Mouse (Mus musculus): Measurements from ENCODE around the gene Rabepk. TPM values are rescaled to one million over a fixed set of nuclear protein-coding genes. Genes with fewer than 3 reads are reported as not detected.

The Rabepk gene
- polyA plus RNA-seq, 1 experiment from 2014 or later: 24.8 TPM

- Histone ChIP-seq H3K27ac (no peak overlapping the region), H3K4me1 (replicated peaks; ENCODE audit: control insufficient read depth, insufficient read depth, low read length) (no peaks in the 10 kb centered on the region), H3K4me2 (replicated peaks) (no peak overlapping the region), H3K4me3 (replicated peaks; ENCODE audit: low read length) (no peak overlapping the region), H3K36me3 (replicated peaks; ENCODE audit: control insufficient read depth, insufficient read depth) (0 out of 2 replicates have a peak, but pooled peaks cover 15% of the 10 kb centered on the region), H3K9ac (no peak overlapping the region), H3K27me3 (ENCODE audit: control insufficient read depth, insufficient read depth, low read length) (no peaks in the 10 kb centered on the region), H3K9me3 (ENCODE audit: control insufficient read depth, low read length) (no peaks in the 10 kb centered on the region)
- ATAC-seq (ENCODE audit: low FRiP score): no peak
- 81% methylated on average over 1 of the region's 1 CpGs for WGBS
- DNase-seq (ENCODE audit: low spot score): no peak
Observed at GRCm38 (mm10) chr2:34739684-34740391, 59.9 kb downstream of the Rabepk start.

GRCm38 (mm10) chr2:34737911-34738310, 61.8 kb downstream of the Rabepk start:
- H3K4me2 ChIP-seq (replicated peaks): no peak overlapping the region
- no peaks in the 10 kb centered on the region for H3K4me1 ChIP-seq (replicated peaks; ENCODE audit: control insufficient read depth, insufficient read depth, low read length)
- no peak overlapping the region for H3K9ac ChIP-seq
- no peak for DNase-seq (ENCODE audit: low spot score)
- WGBS: 70% methylated on average over 1 of the region's 1 CpGs
- H3K36me3 ChIP-seq (replicated peaks; ENCODE audit: control insufficient read depth, insufficient read depth): 0 out of 2 replicates have a peak, but pooled peaks cover 11% of the 10 kb centered on the region
- no peak overlapping the region for H3K27ac ChIP-seq
- no peaks in the 10 kb centered on the region for H3K9me3 ChIP-seq (ENCODE audit: control insufficient read depth, low read length)
- H3K4me3 ChIP-seq (replicated peaks; ENCODE audit: low read length): no peak overlapping the region
- H3K27me3 ChIP-seq (ENCODE audit: control insufficient read depth, insufficient read depth, low read length): no peaks in the 10 kb centered on the region
- no peak for ATAC-seq (ENCODE audit: low FRiP score)

GRCm38 (mm10) chr2:34736626-34737025, 63.1 kb downstream of the Rabepk start:
- Histone ChIP-seq H3K4me3 (replicated peaks; ENCODE audit: low read length) (no peak overlapping the region), H3K36me3 (replicated peaks; ENCODE audit: control insufficient read depth, insufficient read depth) (no peaks in the 10 kb centered on the region), H3K9me3 (ENCODE audit: control insufficient read depth, low read length) (no peaks in the 10 kb centered on the region), H3K4me2 (replicated peaks) (no peak overlapping the region), H3K4me1 (replicated peaks; ENCODE audit: control insufficient read depth, insufficient read depth, low read length) (no peaks in the 10 kb centered on the region), H3K27ac (no peak overlapping the region), H3K27me3 (ENCODE audit: control insufficient read depth, insufficient read depth, low read length) (no peaks in the 10 kb centered on the region), H3K9ac (no peak overlapping the region)
- 91% methylated on average over 1 of the region's 1 CpGs for WGBS
- no peak for DNase-seq (ENCODE audit: low spot score)
- ATAC-seq (ENCODE audit: low FRiP score): no peak

Other genes starting within 250 kb of the Rabepk start
- 111 and 123 TPM in 2 replicates for gene Gapvd1, start 44.7 kb downstream of the Rabepk start, polyA plus RNA-seq (2014; fragmentation: Nextera tagmentation; extraction: Ambion mirVana)
- 423 and 537 TPM in 2 replicates for gene Hspa5, start 27.9 kb downstream of the Rabepk start, polyA plus RNA-seq (2014; fragmentation: Nextera tagmentation; extraction: Ambion mirVana)
- gene Fbxw2, start 26.4 kb upstream of the Rabepk start, polyA plus RNA-seq (2014; fragmentation: Nextera tagmentation; extraction: Ambion mirVana): 73.8 and 83.7 TPM in 2 replicates
- not detected in 2 replicates for gene Gm34653, start 33.1 kb upstream of the Rabepk start, polyA plus RNA-seq (2014; fragmentation: Nextera tagmentation; extraction: Ambion mirVana)
- gene Cutal, start 74.5 kb upstream of the Rabepk start, polyA plus RNA-seq (2014; fragmentation: Nextera tagmentation; extraction: Ambion mirVana): 0.21 and 0.37 TPM in 2 replicates
- gene Psmd5, start 75.1 kb upstream of the Rabepk start, polyA plus RNA-seq (2014; fragmentation: Nextera tagmentation; extraction: Ambion mirVana): 107 and 114 TPM in 2 replicates
- gene Phf19, start 114.1 kb upstream of the Rabepk start, polyA plus RNA-seq (2014; fragmentation: Nextera tagmentation; extraction: Ambion mirVana): 1.8 and 4.1 TPM in 2 replicates
- gene Traf1, start 161.9 kb upstream of the Rabepk start, polyA plus RNA-seq (2014; fragmentation: Nextera tagmentation; extraction: Ambion mirVana): 1.2 and 2.0 TPM in 2 replicates